Mouse (Mus musculus): ENCODE results near the gene Agrp.
"Not testable (repeated sequence)": the region's sequence is repeated elsewhere in the genome, so short reads cannot be mapped to it uniquely, and the experiment has no call there.

The Agrp gene

DNA sequence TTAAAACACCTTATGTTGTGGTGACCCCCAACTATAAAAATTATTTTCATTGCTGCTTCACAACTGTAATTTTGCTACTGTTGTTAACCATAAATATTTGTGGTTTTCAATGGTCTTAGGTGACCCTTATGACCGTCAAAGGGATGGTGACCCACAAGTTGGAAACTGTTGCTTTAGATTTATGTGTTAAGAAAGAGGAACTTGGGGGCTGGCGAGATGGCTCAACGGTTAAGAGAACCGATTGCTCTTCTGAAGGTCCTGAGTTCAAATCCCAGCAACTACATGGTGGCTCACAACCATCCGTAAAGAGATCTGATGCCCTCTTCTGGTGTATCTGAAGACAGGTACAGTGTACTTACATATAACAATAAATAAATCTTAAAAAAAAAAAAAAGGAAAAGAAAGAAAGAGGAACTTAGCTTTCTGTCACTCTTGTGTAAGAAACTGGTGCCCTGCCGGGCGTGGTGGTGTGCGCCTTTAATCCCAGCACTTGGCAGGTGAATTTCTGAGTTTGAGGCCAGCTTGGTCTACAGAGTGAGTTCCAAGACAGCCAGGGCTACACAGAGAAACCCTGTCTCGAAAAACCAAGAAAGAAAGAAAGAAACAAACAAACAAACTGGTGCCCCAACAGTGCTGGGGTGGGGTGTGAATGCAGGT is 72.5 kb downstream of the Agrp start:
- in situ Hi-C loops (cut with MboI; ENCODE audit: unreplicated experiment in 2 of 2) = not testable (repeated sequence)

DNA sequence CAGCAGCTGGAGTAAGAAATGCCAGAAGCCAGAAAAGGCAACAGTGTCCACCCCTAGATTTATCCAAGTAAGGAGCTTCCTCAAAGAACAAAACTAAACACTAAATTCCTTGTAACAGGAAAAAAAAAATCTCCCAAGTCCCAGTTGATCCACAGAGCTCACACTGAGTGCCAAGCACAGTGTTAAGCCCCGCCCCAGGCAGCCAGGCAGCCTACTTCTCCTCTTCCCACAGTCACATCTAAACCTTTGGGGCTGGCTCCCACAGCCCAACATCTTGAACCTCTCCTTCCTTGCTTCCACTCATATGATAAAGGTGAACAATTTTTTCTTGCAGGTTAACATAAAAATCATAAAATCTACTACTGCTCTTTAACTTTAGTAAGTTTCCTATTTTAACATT is 73.3 kb downstream of the Agrp start:
- in situ Hi-C loops (cut with MboI; ENCODE audit: unreplicated experiment in 2 of 2) = no loop called here

GRCm38 (mm10) chr8:105562863-105563262 is 74.3 kb downstream of the Agrp start:
- in situ Hi-C loops (cut with MboI; ENCODE audit: unreplicated experiment in 2 of 2) = no loop called here

GRCm38 (mm10) chr8:105555230-105555629 is 82.0 kb downstream of the Agrp start:
- in situ Hi-C loops (cut with MboI; ENCODE audit: unreplicated experiment in 2 of 2) = loop anchor here in 1 of 2 experiments (10.0 kb wide), 1 partner anchor 110 kb away; no protein-coding TSS in a partner anchor

DNA sequence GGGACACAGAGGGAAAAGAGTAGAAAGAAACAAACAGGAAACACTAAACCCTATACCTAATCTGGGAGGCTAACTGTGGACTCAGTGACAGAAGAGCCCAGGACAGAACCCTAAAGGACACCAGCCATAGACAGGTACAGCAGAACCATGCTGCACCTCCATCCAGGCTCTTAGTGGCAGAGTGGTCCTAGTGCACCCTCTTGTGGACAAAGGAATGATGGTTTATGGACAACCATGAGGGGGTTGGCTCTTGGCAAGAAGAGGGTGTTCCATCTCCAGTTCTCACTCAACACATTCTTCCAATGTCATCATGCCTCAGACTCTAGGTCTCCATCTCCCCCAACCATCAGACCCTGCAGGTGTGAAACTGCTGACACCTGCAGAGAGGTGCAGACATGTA is 83.1 kb downstream of the Agrp start:
- in situ Hi-C loops (cut with MboI; ENCODE audit: unreplicated experiment in 2 of 2) = loop anchor here (5.0 to 10.0 kb wide), 2 partner anchors 37 to 109 kb away; partner anchors contain the start of gene Hsd11b2 (in 2 of the 2)

DNA sequence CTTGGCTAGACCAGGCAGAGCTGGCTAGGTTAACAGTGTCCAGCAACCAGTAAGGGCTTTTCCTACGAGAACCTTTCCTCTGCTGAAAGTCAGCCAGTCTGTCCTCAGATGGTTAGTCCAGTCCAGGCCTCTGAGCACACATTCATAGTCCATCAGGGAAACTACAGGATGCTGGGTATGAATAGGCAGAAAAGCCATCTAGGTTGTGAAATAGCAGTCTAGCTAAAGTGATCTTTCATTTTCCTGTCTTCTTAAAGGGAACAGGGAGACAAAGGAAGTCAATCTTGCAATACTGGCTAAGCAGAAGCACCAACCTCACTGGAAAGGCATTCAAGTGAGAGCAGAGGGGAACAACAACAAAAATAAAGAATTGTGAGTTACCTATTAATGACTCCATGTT is 84.4 kb downstream of the Agrp start:
- in situ Hi-C loops (cut with MboI; ENCODE audit: unreplicated experiment in 2 of 2) = loop anchor here (5.0 to 10.0 kb wide), 2 partner anchors 36 to 108 kb away; partner anchors contain the start of gene Hsd11b2 (in 2 of the 2)

- in situ Hi-C loops (cut with MboI; ENCODE audit: unreplicated experiment in 2 of 2) = loop anchor here (5.0 to 10.0 kb wide), 2 partner anchors 35 to 107 kb away; partner anchors contain the start of gene Hsd11b2 (in 2 of the 2)
These were observed 85.2 kb downstream of the Agrp start for GRCm38 (mm10) chr8:105552032-105552431.

DNA sequence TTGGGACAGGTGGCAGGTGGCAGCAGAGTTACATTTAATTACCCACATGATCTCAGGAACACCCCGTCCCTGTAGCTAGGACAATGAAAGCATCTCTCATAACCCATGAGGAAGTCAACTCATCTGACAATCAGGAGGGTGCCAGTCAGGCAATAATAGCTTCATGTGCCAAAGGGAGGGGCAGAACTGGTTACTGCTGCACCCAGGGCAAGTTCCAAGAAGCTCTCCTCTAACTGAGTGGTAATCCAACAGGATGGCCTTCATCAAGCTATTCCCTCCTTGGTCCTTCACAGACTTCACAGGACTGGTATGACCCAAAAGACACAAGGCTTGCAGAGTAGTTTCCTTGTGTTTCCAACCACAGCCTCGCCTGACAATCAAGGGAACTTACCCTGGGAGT is 87.1 kb downstream of the Agrp start:
- in situ Hi-C loops (cut with MboI; ENCODE audit: unreplicated experiment in 2 of 2) = loop anchor here (5.0 to 10.0 kb wide), 2 partner anchors 33 to 105 kb away; partner anchors contain the start of gene Hsd11b2 (in 2 of the 2)

- in situ Hi-C loops (cut with MboI; ENCODE audit: unreplicated experiment in 2 of 2) = no loop called here
These were observed 87.7 kb downstream of the Agrp start for GRCm38 (mm10) chr8:105549506-105549905.

- in situ Hi-C loops (cut with MboI; ENCODE audit: unreplicated experiment in 2 of 2) = no loop called here
These were observed 90.5 kb downstream of the Agrp start for GRCm38 (mm10) chr8:105546384-105547350.

GRCm38 (mm10) chr8:105545249-105545648 is 91.9 kb downstream of the Agrp start:
- in situ Hi-C loops (cut with MboI; ENCODE audit: unreplicated experiment in 2 of 2) = no loop called here

- in situ Hi-C loops (cut with MboI; ENCODE audit: unreplicated experiment in 2 of 2) = no loop called here
These were observed 92.5 kb downstream of the Agrp start for GRCm38 (mm10) chr8:105544544-105545205.

GRCm38 (mm10) chr8:105543703-105544102 is 93.5 kb downstream of the Agrp start:
- in situ Hi-C loops (cut with MboI; ENCODE audit: unreplicated experiment in 2 of 2) = no loop called here

- in situ Hi-C loops (cut with MboI; ENCODE audit: unreplicated experiment in 2 of 2) = no loop called here
These were observed 94.4 kb downstream of the Agrp start for GRCm38 (mm10) chr8:105542808-105543207.

- in situ Hi-C loops (cut with MboI; ENCODE audit: unreplicated experiment in 2 of 2) = no loop called here
These were observed 95.0 kb downstream of the Agrp start for GRCm38 (mm10) chr8:105542032-105542656.

DNA sequence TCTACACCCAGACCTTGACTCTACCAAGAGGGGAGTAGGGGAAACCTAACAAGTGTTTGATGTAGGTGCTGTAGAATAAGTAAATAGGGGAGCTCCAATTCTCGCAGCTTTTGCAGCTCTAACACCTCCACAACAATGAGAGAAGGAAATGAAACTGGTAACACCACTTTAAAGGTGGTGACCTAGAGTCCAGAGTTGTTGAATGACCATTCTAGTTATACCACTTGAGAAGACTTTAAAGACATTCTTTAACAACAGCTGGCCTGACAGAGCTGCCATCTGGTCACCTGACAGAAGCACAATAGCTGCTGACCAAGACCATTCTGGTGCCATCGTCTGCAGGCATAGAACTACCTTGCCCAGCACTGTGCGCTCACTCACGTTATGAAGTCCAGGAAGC is 98.3 kb downstream of the Agrp start:
- in situ Hi-C loops (cut with MboI; ENCODE audit: unreplicated experiment in 2 of 2) = no loop called here

DNA sequence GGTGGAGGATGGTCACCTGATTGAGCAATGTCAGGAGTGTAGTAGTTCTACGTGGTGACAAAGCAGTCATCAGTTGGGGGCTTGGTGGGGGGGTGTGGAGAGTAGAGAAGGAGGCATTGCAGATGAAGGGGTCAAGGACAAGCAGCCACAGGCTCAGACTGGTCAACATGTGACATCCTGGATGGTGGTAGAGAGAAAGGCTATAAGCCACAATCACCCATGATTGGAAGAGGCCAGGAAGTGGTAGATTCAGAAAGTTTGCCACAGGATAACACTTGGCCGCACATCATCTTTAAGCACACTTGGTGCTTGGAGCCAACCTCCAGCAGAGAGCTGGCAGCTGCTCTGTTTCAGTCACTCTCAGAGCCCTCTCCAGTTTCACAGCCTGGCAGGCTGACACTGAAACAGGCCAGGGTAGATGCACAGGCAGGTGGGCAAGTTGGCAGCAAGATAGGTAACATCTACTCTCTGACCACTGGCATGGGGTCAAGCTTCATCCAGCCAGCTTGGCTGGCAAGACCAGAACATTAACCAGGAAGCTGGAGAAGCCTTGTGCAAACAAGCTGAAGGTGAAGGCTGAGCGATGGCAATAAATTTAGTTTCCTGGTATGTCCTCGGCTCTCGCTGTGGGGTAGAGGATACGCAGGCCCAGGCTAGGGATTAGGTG is 100.0 kb downstream of the Agrp start:
- in situ Hi-C loops (cut with MboI; ENCODE audit: unreplicated experiment in 2 of 2) = no loop called here

DNA sequence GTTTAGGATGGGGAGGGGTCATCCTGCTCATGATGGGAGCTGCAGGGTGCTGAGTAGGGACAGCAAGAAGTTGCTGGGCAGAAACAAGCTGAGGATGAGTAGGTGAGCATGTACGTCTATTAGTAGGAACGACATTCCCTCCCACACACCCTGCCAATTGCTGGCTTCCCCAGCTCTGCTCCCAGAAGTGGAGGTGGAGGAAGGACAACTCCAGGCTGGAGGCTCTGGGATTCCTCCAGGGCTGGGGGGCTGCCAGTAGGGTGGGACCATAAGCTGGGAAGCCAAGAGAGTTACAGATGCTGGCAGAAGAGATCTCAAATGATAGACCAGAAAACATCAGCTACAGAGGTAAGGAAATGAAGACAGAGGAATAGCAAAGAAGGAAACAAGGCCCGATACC is 100.6 kb downstream of the Agrp start:
- in situ Hi-C loops (cut with MboI; ENCODE audit: unreplicated experiment in 2 of 2) = no loop called here

DNA sequence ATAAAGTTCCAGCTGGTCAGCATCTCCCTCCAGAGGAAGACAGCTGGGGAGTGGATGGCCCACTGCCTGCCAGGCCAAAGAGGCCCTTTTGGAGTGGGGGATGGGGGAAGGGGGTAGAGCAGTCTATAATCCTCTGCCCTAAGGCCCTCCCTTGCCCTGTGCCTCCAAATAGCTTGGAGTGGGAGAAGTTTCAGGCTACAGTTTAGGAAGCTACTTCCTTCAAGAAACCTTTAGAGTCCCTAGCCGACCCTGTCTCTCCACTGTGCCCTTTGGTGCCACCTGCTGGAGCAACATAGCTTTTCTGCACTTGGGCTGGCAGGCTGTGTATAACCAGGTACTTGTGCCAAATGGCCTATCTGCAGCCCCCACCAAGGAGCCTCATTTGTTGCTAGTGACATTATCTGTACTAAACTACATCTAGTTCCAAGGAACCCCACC is 103.3 kb downstream of the Agrp start:
- in situ Hi-C loops (cut with MboI; ENCODE audit: unreplicated experiment in 2 of 2) = no loop called here

DNA sequence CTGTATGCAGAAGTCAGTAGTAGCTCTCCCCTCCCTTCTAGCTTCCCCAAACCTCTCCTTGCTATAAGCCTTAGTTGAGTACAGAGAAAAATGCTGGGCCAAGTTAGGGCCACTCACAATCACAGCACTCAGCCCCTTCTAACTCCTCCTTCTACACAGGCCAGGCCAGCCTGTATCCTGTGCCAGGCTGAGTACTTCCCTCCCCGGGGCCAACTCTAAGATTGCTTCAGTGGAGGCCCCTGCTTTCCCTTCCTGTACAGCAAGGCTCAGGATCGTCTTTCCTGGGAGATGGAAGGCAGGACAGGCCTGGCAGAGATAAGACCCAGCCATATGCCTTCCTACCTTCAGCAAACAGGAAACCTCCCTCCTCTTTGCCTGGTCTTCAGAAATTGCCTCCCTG is 103.8 kb downstream of the Agrp start:
- in situ Hi-C loops (cut with MboI; ENCODE audit: unreplicated experiment in 2 of 2) = no loop called here
